Mouse (Mus musculus) megakaryocyte, adult 5-6 weeks (primary cell): ENCODE measurements around the gene Efcab5. TPM values are rescaled to one million over a fixed set of nuclear protein-coding genes. Genes with fewer than 3 reads are reported as not detected.

Source experiments
- ATAC-seq: 2 replicates; pipeline ENCODE4 v1.8.0; 2016; ENCODE audit warnings: mild to moderate bottlenecking, inconsistent platforms; ENCODE audit not compliant: poor library complexity, severe bottlenecking
- total RNA-seq, 2 experiments: library from RNA; stranded (forward) in 1 of 2; stranded (reverse) in 1 of 2; fragments of 153-499, 151-499 nt in 1 of 2; fragments of 221-1000, 200-1000 nt in 1 of 2; gene quantifications; 2 replicates each; pipeline versions ENCODE4 v1.2.3 to v1.2.4; 2015 to 2017

Gene Efcab5
- total RNA-seq (2015) (1.3 TPM in 2 replicates), total RNA-seq (2017) (0.99 and 2.6 TPM in 2 replicates)

DNA sequence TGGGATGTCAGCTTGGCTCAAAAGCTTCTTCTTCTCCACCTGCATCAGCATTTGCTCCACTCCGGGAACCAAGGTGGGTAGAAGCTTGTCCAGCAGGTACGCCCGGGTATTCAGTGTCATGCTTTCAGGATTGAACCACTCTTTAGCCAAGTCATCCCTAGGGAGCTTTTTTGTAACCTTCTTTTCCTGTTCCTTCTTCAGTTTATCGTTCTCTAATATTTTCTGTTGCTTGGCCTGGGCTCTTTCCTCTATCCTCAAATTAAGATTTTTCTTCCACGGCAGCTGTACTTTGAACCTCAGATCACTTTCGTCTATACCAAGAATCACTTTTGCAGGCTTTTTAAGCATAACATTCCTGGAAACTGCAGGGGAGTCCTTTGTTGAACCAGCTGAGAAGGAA is at the start of gene Efcab5:
TSS of gene Efcab5 (minus strand) at position 101 of the 400 bp plus-strand sequence.
- ATAC-seq = no peak

DNA sequence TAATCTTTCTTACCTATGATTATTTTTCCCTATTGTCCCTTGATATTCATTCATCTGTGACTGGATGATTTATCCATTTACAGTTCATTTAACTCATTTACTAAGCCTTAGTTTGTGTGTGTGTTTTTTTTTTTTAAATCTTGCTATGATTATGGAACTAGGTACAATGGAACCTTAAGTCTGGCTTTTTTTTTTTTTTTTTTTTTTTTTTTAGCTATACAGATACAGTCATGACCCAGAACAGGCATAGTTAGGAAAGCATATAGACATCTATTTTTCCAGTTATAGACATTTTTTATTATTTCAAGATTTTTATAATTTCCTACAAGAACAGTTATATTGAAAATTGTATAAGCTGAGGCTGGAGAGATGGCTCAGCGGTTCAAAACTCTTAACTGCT is 46.5 kb upstream of the Efcab5 start:
- ATAC-seq = no peak

DNA sequence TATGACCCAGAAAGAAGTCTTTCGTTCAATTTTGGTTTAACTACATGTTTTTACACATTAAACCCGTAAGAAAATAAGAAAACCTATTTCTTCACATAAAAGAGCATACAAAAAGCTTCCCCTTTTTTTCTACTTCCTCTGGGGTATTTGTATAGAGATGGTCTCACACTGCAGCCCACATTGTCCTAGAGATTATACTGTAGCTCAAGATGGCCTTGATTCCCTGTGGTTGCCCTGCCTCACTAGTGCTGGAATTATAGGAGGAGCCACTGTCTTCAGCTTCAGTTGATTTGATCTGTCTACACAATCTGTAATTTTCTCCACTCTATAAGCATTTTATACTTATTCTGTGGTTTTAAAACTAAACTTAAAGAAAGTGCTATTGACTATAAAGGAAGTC is 42.7 kb upstream of the Efcab5 start:
- no peak for ATAC-seq

DNA sequence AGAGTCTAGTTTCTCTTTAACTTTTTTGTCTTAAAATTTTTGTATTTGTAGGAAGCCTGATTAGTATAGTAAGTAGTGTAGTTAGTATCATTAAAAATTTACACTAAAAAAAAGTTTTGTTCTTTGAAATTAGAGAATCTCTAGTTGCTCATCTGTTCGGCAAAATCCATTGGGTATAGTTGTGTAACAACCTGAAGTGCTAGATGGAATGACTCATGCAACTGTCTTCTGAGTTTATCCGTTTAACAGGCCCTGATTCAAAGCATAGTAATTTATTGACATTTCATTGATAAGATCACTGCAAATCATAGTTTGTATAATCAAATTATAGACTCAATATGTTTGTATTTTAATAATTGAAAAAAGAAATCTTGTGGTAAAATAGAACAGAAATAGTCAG is 42.0 kb upstream of the Efcab5 start:
- ATAC-seq = no peak

DNA sequence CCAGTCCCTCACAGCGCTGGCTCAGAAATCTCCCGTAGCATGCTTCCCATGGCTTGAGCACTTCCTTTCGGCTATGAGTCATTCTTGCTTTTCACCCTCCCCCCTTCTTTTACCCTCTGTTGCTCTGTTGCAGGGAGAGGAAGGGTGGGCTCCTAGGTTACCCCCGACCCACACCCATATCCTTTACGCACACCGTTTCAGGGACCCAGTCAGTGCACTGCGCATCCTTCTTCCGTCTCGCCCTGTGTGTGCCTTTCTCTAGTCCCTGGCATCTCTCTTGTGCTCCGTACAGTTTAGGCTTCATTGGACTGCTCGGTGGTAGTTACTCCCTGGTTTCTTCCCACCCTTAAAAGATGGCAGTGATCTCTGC is 28.0 kb upstream of the Efcab5 start:
- ATAC-seq = peak; percentile 13

DNA sequence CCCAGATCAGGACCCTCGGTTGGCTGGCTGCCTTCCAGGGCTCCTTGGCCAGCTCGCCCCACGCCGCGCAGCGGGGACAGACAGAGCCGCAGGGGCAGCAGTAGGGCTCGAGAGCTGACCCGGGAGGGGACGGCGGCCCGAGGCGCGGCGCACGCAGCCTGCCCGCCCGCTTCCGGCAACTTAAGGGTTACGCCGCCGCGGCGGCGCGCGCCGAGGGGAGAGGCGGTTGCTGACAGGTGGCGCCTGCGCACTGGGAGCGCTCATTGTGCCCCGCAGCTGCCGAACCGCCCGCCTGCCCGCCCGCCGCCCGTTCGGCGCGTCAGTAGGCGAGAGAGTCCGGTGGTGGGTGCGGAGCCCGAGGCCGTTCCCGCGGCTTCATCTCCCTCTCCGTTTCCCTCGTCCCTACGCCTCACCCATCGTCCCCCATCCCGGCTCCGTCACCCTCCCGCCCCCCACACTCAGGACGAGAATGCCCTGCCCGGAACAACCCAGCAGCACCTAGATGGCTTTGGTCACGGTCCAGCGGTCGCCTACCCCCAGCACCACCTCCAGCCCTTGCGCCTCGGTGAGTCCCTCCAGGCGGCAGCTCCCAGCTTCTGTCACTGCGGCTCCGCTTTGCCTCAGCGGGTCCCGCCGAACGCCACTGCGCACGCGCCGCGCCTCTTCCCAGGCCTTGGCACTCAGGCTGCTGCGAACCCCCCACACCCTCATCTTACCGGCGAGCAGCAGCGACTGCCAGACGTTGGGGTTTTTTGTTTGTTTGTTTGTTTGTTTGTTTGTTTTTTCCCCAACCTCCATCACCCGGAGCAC is 27.4 kb upstream of the Efcab5 start, which contains the start of gene Ssh2:
TSS of gene Ssh2 (plus strand) at position 337 of the 810 bp plus-strand sequence.
- ATAC-seq = peak; percentile 71

DNA sequence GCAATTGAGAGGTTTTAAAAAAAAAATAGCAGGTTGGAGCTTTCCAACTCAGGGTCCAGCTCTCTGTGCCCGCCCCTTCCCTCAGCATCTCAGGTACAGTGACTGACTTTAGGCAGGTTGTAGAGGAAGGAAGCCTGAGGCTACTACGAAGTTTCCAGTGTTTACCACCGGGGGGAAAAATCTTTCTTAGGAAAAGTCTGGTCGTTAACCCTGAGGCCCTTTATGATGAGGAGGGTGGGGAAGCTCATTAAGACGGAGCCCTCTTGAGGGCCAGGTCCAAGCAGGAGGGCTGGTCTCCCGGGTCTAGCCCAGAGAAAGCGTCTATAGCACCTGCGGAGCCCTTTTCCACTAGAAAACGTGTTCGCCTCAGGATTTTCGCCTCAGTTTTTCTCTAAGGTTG is 26.7 kb upstream of the Efcab5 start:
- ATAC-seq = no peak

DNA sequence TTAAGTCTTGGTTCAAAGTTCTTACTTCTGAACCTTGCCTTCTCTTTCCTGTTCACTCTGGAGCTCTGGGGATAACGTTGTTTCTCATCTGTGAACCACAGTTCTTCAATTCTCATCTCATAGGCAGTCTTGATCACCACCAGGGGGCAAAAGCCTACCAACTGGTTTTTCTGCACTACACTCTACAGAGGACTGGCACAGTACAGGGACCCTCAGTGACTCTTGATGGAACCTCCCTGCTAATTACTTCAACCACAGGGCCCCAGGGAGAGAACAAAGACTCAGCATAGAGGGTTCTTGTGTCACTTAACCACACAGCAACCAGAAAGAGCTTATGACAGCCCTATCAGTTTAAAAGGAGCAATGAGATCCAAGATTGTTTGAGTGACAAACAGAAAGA is 26.0 kb upstream of the Efcab5 start:
- ATAC-seq = peak; percentile 75

DNA sequence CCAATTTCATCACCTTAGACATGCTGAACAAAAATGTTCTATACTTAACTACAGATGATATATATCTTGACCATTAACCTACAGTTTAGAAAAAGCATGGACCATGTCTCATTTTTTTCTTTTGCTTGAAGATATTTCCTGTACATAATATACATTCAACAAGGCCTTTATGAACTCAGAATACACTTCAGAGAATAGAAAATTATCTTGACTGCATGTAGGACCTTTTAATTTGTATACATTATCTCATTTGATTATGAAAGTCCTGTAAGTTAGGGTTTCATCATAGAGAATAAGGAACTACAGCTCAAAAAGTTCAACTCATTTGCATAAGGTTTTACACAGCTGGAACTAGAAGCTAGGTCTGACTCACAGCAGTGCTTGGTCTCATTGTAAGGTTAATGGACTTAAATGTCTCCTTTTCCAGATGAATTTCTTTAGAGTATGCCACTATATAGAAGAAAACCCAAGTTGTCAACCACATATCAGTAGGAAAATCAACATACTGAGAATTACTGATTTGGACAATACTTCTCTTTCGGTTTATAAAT is 25.4 kb upstream of the Efcab5 start:
- ATAC-seq = peak; percentile 56; the same call in 1 of the 2 replicates

DNA sequence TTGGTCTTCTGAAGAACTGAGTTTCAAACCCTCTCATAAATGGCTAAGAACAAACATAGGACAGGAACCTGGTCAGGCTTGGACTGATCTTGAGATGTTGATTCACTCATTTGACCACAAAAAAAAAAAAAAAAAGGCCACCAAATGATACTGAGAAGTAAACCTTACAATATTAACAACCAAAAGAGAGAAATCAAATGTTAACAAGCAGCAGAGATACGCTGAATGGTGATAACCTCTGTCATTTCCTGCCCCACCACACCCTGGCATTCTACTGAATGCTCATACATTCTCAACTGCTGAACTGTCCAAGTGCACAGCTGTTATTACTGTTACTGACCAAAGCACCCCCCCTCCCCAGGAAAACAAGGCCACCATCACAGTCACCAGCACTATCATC is 11.9 kb upstream of the Efcab5 start:
- ATAC-seq = no peak

DNA sequence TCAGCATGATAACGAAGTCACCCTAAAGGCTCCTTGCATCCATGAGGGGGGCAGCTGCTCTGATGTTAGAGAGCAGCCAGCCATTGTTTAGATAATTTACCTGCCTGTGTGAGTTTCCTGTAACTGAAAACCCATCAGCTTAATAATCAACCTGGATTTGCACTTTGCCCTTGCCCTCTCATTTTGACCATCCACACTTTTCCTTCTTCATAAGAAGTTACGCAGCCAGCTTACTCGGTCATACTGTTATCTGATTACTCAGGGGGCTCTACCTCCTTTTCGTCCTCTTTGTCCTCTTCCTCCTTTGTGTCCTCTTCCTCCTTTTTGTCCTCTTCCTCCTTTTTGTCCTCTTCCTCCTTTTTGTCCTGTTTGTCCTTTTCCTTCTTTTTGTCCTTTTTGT is 10.9 kb upstream of the Efcab5 start:
- ATAC-seq = no peak

DNA sequence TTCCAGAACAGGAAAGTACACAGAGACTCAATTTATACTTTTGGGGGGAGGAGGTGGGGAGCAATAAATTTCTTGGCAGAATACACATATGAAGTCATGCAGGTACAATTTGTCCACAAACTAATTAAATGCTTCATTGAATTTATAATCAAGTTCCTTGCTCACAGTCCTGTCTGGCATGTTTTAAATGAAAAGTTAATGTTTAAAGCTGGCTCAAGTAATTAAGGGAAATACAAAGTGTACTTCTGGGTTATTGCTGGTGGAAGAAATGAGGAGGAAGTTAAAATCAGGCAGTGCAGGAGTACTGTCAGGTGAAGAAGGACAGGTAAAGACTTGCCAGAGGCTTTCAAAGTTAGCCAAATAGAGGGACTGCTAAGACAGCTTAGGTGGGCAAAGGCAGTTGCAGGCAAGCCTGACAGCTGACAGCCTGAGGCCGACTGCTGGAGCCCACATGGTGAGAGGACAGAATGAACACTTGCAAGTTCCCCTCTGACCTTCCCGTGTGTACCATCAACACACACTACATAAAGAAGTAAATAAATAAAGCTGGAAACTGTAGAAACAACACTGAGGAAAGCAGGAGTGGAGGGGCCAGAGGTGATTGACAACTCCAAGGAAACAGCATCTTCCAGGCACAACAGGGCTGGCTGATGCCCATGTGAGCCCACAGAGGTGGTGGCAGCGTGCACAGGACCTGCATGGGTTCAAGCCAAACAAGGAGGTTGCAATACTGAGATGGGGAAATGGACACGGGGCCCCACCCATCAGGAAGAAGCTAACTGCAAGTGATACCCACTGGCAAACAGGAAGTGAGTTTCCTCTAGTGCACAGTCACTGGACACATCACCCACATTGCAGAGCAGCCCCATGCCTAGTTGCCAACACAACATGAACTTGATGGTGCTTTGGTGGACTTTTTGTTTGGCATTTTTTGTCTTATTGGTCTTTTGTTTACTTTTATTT is 7.7 kb upstream of the Efcab5 start:
- peak; percentile 99 for ATAC-seq

DNA sequence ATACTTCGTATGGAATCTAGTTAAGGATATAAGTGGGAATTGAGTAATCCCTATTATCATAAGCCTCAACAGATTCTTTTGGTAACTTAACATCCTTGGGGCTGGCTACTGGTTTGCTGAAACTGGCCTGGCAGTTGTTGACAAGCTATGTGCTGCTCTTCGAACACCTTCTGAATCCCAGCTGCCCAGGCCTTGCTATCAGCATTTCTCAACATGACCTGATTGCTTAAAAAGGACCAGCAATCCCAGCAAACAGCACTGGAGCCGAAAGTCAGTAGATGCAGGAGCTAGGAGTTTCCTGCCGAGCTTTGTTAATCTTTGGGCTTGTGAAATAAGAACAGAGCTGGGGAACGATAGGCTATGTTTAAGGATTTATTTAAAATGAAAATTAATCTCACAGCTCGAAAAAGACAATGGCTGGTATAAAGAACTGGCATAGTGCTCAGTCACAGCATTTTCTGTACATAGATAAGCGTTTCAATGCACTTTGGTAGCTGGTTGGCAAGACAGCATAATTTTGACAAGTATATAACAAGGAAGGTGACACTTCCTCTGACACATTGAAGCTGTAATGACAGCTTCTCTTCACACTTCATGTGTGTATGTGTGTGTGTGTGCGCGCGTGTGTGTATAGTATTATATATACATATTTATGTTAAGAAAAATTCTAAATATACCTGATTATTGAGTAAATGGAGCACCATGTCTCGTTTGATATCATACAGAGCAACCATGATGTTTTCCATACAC is 6.8 kb upstream of the Efcab5 start:
- ATAC-seq = no peak

DNA sequence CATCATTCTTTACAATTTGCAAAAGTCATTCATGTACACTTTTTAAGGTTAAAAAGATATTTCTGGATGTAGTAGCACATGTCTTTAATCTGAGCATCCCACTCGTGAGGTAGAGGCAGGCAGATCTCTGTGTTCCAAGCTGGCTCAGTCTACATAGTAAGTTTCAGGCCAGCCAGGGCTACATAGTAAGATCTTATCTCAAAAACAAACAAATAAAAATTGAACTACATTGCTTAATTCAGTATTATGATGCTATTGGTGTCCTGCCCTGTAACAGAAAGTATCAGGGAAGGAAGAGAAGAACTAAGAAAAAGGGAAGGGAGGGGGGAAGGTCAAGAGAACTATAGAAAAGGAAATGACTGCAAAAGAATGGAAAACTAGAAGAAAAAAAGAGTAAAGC is 6.0 kb upstream of the Efcab5 start:
- no peak for ATAC-seq

DNA sequence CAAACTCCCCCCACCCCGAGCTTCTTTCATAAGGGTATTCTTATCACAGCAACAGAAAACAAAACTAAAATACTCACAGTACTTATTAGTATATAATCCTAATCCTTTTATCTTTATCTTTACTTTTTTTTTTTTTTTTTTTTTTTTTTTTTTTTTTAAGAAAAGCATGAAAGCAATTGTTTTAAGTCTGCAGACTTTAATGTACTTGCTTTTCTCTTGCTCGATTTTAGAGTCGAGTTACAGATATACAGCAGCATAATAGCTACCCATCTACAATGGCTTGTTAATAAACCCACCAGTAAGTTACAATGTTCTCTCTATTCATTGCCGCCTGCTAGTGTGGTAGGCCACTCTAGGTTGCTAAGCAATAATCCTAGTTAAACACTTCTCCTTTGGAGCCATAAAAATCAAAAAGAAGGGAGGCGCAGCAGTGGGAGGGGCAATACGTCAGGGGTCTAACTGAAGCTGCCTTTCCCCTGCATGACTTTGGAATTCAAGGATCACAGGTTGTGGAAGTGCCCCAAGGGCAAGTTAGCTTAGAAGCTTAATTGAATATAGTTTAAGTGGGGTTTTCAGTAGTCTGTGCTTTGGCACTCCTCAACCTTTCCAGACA is 5.3 kb upstream of the Efcab5 start:
- ATAC-seq = no peak

DNA sequence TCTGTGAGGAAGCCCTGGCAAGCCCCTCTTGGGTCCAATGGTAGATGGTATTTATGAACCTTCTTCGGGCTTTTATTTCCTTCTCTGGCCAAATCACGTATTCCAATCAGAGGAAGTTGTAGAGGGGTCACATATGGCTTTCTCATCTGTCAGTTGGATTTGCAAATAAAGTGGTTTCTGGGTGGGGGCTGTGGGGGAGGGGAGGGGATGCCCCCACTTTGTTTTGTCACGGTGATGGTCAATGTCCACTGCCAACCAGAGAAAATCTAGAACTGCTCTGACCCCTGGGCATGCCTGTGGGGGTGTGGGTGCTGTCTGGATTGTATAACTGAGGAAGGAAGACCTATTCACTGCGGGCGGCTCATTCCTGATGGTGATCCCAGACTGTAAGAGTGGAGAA is 4.6 kb upstream of the Efcab5 start:
- no peak for ATAC-seq

DNA sequence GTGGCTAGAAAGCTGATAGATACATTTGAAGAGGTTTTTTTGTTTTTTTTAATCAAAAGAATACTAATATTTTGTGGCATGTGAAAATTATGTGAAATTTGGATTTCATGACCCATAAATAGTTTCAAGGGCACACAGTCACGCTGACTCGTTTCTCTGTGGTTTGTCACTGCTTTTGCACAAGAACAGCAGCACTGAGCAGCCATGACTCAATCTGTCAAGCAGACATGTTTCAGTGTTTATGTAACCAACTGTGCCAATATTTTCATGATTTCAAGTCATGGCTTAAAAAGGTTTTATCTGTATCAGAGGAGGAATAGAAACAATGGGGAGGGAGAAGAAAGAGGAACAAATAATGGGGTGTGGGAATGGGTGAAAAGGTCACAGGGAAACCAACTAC is 3.8 kb downstream of the Efcab5 start:
- ATAC-seq = peak; percentile 96

DNA sequence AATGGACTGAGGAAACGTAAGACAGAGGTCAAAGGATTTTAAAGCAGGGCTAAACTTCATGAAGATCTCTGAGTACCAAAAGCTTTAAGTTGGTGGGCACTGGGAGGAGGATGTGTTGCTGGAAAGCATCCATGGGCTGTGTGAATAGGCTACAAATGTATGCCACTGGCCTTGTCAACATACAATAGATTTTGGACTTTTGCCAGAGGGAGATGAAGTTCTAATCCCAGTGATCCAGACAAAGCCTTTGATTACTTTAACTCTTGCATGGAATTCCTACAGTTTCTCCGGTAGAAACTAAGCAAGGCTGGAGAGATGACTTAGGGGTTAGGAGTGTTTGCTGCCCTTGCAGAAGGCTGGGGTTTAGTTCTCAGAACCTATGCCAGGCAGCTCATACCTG is 6.2 kb downstream of the Efcab5 start:
- ATAC-seq = no peak

DNA sequence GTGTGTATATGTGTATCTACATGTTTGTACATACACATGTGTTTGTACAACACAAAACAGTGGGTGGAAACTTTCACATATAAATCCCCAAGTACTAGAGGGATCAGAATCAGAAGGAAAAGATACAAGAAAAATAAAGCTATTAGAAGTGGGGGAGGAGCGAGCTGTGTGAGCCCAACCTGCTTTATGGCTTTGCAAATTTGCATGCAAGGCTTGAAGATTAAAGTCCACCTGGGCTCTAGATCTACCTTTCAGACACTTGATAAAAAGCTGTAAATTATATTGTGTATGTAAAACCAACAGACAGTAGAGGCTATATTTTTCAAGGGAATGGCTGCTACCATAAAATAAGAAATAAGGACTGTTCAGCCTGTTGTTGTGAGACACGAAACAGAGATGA is 6.7 kb downstream of the Efcab5 start:
- no peak for ATAC-seq

DNA sequence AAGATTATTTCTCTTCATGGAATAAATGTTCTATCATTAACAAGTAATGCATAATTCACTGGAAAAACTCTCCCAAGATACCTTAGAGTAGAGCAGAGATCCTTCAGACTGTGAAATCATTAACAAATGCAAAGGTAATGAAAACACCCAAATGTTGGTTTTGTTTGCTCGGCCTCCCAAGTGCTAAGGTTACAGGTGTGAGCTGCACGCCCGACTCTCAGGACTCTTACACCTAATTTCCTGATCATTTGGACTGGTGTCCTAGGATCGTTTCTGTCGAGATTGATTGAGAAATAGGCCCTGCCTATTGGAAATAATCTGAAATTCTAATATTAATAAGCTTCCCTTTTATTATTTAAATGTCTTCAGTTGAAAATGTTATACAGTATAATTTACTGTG is 7.2 kb downstream of the Efcab5 start:
- no peak for ATAC-seq
